Mouse (Mus musculus) yolk sac, embryonic 10.5 days (tissue): ENCODE results near the gene Il23r.
"Not testable (repeated sequence)": the region's sequence is repeated elsewhere in the genome, so short reads cannot be mapped to it uniquely, and the experiment has no call there.

Experiments
- DNase-seq: peaks from one replicate; pipeline ENCODE4 v3.0.0-alpha.2; 2017; ENCODE audit warnings: low spot score

The Il23r gene

DNA sequence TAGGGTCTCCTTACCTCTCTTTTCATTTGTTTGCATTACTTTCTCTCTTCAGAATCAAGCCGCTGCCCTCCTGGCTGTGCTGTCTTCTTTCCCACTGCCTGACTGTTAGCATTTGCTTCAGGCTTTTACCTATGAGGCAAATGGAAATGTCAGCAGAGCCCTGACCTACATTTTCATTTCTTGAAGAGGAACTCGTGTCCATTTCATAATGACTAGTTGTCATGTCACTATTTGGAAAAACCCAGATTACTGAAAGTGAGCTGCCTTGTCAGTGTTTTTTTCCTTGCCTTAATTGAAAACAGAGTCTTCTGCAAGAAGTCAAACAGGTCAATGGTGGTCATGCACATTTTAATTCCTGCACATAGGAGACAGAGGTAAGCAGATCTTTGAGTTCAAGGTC lies at the start of gene Il23r:
Il23r (minus strand) TSS at position 101 of the 400 bp plus-strand sequence.
- no peak for DNase-seq

DNA sequence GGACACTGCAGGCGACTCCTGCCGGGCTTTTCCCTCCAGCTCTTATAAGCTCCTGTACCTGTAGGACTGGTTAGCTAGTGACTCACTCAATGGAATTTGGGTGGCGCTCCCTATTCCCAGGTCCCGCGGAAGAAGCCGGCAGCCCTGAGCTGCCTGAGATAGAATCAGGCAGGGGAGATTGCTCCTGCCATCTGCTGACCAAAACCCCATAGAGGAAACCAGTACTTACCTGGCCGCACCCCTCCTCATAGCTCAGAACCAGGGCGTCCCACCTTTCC lies 44.1 kb upstream of the Il23r start, which contains the start of gene Tacstd2:
Tacstd2 (minus strand) TSS at position 20 of the 278 bp plus-strand sequence.
- DNase-seq, result no peak

DNA sequence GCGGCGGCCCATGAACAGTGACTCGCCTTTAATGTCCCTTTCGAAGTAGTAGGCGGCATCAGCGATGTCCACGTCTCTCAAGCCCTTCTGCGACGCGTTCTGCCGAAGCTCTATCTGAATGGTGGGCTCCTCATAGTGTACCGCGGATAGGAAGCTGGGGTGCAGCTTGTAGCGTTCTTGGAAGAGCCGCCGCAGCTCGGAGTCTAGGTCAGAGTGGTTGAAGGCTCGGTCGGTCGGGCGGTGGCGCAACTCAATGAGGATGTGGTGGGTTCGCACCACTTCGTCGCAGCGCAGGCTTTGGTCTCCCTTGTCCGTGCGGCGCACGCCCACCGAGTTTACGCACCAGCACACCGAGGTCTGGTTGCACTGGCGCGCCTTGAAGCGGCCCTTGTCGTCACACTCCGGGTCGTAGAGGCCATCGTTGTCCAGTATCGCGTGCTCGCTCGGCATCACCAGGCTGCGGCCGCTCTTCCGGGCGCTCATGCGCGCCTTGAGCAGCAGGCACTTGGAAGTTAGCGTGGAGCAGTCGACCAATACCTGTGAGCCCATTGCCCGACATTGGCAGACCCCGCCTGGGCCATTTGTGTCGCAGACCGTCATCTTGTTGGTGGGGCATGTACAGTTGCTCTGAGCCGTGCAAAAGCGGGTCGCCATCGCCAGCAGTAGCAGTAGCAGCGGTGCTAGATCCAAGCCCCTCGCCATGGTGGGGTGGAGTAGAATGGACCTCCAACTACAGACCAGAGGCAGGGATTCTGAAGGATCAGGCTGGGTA lies 43.5 kb upstream of the Il23r start:
- DNase-seq, result no peak

DNA sequence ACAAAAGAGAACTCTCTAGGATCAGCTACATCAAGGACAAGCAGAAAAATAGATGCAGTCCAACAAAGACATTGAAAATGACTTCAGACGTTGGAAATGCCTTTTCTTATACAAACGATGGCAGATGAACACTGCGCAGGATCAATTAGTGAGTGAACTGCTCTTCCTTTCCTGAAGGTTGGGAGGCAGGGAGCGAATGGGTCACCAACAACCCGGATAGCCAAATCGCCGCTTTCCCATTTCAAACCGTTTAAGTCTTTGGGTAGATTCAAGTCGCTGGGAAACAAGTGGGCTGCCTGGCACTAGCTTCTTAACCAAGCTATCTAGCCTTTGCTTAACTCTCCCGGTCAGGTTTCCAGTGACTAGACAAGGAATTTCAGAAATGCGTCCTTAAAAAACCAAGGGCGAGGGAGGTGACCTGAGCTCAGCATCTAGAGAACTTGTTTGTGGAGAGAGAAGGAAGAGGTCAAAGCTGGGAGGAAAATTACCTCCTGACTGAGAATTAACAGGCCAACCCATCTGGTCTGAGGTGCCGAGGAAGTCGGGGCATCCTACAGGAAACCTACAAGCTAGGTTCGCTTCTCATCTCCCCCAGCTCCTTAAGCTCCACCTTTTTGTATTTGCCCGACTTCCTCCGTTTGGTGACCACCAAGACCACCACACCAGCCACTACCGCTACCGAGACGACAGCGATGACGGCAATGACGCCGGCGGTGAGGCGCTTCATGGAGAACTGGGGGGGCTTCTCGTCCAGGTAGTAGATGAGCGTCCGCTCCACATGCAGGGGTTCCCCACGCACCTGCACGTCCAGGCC lies 42.7 kb upstream of the Il23r start:
- no peak for DNase-seq

DNA sequence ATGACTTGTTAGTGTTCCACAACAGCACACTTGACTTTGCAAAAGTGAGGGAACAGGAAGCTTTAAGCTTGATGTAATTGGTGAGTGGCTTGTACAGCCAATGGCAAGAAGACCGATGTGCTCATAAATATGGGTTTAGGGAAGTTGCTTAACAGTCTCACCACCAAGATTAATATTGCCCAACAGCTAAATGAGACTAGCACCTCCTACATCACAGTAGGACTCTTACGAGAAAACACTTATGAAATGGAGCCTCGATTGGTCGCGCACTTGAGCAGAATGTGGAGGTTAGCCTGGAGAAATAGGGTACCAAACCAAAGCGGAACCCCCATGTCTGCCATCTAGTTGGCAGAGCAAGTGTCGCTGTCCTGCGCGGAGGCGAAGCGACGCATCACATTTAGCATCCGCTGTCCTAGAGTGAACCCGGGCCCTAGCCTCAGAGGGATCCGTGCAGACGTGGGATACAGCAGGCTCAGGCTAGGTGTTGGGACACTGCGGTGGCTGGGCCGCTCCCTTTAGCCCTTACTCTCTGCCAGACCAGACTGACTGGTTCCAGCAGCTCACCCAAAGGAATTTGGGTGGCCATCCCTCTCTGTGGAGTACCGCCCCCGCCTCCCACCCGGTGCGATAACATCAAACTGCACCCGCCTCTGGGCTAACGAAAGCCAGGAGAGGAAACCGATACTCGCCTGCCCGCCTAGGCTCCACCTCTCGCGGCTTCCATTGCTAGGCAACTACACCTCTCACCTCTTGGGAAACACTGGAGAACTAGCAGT lies 41.2 kb upstream of the Il23r start:
- no peak for DNase-seq

DNA sequence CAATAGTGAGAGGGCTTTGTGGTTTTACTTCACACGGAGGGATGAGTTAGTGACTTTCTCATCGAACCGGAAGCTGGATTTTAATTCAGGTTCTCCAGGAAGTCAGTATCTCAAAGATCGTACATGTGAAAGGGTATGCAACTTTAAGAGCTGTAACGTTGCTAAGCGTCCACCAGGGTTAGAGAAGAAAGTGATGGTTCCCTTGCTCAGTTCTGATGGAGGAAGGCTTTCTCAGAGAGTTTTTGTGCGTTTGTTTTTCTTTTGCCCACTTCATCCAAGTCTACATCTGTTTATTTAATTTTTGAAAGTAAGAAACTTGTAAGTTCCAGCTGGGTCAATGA lies 40.1 kb upstream of the Il23r start:
- no peak for DNase-seq

DNA sequence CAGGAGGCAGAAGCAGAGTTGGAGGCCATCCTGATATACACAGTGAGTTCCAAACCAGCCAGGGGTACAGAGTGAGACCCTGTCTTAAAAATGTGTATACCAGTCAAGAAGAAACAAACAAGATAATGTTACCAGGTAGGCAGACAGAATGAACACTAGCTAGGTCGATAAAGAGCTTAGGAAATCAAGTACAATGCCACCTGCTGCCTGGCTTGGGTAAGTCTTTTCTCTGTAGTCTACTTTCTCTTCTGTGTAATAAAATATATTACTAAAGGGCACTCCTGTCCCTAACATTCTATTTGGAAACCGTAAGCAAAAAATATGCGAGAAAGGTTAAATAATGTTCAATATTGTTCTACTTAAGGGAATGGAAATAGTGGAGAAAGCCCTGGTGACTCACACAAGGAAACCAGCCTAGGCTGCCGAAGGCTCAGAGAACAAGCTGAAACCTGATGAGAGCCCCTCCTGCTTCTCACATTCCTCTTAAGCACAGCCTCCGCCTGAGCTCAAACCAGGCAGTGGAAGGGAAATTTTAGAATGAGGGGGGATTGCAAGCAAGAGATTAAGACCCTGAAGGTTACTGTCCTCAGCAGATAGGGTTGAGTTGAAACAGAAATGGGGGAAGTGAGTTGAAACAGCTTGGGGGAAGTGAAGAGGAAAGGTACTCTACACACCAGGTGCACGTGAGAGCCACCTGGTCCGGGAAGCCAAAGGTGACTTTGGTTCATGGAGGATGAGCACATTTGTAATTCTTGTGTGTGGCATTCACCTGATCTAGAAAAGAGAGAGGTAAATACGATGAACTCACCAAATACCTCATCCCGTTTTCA lies 39.6 kb upstream of the Il23r start:
- no peak for DNase-seq

DNA sequence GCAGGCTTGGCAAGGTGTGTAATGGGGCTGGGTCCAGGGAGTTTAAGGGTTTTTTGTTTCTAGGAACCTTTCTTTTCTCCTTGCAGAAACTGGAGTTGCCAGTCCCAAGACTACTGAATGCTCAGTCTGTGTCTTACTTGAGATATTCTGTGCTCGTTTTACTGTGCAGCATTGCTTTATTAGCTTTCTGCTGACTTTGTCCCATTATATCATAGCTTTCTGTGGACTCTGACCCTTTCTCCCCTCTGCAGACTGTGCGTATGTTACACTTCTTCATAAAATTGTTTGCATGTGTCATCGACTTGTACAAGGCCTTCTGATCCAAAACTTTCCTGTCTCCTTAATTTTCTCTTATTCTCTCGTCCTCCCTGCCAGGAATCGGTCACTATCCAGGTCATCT lies 34.7 kb upstream of the Il23r start:
- no peak for DNase-seq

DNA sequence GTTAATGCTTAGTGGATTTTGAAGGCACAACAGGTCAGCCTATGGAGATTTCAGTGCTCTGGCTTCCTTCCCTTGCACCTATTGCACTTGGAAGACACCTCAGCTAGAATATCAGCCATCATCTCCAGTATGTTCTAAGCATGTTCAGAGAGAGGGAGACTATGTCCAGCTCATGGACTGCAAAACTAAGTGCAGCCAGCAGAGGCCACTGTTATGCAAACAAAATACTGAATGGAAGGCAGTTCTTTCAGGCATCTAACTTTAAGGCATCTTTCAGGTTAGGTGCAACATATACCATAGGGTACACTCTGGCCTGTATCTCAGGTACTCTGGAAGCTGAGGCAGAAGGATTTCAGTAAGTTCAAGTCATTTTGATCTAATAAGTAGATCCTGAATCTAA lies 19.1 kb upstream of the Il23r start:
- no peak for DNase-seq

DNA sequence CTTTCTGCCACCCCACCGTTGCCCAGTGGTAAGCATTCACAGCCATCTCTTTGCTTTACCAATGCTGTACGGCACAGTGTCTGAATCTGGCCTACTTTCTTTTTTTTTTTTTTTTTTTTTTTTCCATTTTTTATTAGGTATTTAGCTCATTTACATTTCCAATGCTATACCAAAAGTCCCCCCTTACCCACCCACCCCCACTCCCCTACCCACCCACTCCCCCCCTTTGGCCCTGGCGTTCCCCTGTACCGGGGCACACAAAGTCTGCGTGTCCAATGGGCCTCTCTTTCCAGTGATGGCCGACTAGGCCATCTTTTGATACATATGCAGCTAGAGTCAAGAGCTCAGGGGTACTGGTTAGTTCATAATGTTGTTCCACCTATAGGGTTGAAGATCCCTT lies 10.3 kb upstream of the Il23r start:
- DNase-seq, result not testable (repeated sequence)

DNA sequence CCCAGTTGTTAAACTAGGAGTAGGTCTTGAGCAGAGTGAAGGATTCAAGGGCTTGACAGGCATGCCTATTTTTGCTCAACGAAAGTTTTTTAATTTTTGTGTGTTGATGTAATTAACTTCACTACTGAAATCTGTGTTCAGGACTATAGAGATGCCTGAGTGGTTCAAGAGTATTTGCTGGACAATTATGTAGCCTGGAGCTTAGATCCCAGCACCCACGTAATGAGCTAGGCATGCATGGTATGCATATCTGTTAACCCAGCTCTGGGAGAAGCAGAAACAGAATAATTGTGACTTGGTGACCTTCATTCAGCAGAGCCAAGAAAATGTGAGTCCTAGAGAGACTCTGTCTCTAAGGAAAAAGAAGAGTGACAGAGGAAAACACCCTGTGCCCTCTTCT lies 10.6 kb downstream of the Il23r start:
- peak; percentile 9 for DNase-seq

DNA sequence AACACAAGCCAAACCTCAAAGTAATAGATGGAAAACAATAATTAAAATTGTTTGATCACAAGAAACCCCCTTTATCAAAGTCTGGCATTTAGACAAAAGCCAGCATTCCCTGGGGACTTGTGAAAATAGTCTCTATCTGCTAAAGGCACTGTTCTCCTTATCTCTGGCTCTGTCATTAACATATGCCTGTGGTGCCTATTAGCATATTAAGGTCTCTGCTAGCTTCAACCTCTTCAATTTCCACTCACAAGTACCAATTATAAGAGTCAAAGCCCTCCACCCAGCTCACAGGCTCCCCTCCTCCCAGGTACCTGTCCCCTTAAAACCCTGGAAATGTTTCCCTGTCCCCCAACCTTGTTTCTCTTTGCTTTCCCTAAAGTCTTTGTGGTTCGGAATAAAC lies 20.4 kb downstream of the Il23r start:
- DNase-seq, result no peak

DNA sequence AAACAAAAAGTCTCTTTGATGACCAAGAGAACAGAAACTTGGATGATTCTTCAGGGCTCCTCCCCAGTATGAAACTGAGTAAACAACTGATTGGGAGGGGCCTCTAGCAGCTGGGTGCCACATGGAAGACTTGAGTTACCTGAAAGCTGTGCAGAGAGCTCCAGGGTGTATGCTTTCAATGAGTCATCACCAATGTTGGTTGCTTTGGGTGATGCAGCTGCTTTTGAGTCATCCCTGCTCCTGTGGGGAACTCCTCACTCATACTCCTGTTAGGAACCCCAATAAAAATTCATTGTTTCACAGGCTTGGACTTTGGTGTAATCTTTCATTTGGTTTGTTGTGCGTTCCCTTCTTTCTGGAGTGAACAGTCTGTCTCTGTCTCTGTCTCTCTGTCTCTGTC lies 32.2 kb downstream of the Il23r start:
- DNase-seq, result no peak

DNA sequence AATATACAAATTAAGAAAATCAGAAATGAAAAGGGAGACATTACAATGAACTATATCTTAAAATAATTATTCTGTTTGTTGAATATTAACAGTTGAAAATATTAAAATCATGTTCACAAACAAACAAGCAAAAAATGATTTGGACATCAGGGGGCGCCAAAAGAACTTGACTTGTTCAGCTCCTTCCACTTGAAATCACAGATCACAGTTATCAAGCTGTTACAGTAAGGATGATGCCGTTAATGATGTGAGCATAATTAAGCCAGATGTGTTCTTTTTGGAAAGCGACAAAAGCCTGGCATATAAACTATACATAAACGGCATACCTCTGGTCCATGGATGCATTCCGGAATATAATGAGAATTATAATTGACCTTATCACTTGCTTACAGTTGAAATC lies 40.3 kb downstream of the Il23r start:
- DNase-seq, result no peak

DNA sequence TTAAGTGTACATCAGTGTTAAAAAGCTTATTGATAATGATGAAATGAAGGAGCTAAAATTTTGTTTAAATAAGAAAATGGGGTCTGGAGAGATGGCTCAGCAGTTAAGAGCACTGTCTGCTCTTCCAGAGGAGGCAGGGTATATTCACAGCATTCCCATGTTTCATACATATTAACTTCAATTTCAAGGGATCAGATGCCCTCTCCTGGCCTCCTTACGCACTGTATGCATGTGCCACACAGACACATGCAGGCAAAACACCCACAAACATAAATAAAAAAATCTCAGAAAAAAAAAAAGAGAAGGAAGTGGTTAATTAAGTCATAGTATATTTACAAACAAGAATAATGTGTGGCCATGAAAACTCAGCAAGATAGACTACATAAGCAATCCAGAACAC lies 45.8 kb downstream of the Il23r start:
- no peak for DNase-seq

DNA sequence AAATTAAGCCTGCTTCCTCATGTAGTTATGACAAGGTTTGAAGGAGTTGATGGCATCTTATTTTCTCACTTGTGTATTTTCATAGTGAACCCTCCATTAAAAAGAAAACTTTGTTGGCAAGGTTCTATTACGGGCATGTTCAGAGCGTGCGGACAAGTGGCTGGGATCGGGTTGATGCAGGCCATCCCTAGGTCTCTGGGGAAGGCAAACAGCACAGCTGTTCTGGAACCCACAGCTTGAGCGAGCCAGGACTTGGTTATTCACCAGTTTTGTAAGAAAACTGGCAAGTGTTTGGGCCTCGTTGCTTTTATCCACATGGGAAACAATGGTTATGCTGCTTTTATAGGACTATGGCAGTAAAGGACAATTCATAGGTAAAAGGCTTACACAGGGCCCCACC lies 48.5 kb downstream of the Il23r start:
- DNase-seq, result no peak

DNA sequence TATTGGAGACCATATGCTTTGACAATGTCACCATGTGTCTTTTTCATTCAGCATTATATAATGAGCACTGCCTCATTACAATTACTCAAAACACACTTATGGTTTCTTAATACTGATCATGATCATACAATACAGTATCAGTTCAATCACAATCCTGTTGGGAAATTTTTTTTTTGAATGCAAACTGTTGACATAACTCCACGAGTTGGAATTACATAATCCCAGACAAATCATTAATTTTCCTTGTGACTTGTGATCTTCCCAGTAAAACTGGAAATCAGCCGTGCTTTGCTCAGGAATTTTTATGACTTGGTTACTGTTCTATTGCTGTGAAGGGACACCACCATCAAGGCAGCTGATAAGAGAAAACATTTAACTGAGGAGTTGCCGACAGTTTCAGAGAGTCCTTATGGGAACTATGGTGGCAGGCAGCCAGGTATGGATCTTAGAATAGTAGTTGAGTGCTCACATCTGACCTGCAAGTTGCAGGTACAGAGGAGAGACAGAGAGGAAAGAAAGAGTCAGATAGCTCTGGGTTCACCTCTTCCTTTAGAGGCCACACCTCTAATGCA lies 53.8 kb downstream of the Il23r start:
- DNase-seq, result no peak

DNA sequence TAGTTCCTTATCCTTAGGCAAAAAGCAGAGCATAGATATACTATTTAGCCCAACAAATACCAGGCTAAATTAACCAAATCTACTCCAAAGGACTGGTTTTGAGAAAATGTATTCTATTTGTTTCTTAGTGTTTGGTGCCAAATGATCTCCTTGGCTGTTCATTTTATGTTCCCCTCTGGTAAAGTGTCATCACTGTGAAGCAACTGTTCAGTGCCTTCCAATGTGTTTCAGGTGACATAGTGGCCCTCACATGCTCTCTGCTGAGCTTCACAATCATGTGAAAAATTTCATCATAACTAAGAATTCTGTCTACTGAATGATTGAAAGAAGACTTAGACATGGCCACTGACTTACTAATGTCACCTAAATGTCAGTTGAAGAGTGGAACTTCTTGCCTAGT lies 54.6 kb downstream of the Il23r start:
- DNase-seq, result no peak

DNA sequence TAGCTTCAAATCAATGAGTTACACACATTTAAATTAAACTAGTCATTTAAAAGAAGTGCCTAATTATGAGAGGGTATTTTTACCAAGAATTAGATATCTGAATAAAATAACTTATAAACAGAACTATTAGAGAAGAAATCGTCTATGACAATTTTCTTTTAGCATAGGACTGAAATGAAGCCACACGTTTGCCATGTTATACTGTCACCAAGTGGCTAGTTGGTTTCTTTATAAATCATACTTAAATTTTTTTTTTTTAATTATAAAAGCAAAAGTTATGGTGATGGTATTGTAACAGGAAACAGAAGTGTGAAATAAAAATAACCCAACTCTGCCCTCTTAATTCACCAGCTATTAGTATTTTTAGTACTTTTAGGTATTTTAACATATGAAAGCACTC lies 55.4 kb downstream of the Il23r start:
- no peak for DNase-seq

DNA sequence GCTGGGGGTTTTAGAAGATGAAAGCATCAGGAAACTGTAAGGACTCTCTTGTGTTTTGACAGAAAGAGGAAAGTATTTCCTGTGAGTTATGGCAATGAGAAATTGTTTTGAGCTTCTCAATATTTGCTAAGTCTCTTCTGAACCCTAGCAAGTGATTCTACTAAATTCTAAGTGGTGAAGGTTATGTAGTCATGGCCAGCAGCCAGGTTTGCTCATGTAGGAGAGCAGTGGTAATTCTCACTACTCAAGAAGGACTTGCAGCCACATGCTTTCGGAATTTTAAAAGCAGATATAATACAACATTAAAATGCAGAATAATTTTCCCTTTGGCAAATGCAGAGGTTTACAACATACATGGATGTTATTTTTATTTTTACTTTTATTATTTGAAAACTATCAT lies 55.9 kb downstream of the Il23r start:
- no peak for DNase-seq

DNA sequence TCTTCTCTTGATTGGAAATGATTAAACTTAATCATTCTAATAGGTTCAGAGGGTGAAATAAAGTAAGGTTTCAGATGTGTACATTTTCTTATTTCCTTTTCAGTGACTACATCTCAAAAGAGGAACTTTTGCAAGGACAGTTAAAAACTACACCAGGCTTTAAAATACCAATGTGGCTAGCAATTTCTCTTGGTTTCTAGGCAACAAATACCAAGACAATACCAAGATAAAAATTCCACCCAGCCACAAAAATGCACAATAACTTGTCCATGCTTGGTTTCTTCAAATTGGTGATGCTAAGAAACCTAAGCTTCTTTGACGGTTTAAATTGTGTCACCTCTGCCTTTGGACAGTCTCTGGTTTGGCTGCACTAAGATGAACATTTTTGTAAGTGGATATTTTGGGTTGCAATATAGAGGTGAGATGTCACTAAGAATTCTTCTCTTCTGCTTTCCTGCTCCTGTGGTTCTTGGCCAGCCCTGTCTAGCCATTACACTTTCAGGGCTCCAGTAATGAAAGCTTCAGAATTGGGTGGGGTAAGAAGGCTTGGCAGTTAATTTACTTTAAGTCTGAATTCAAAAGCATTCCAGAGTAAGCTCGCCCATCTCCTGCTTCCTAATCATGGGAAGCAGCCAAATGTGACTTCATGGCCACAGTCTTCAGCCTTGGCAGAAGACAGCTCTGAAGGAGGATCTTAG lies 56.8 kb downstream of the Il23r start:
- no peak for DNase-seq
